Mouse (Mus musculus): Measurements from ENCODE around the gene Gm3685.
"Not testable (repeated sequence)": the region's sequence is repeated elsewhere in the genome, so short reads cannot be mapped to it uniquely, and the experiment has no call there.

Gm3685 gene

GRCm38 (mm10) chr14:7044870-7045269 lies at the start of gene Gm3685:
TSS of gene Gm3685 (minus strand) at chr14:7044970.
- not testable (repeated sequence) for DNase-seq (ENCODE audit: low read depth in 1 of 2, low spot score in 2 of 2)

GRCm38 (mm10) chr14:7026781-7027749 lies 17.7 kb downstream of the Gm3685 start, which contains the start of gene Gm10406:
TSS of gene Gm10406 (minus strand) at chr14:7027449.
- DNase-seq (ENCODE audit: low read depth in 1 of 2, low spot score in 2 of 2): not testable (repeated sequence)

- DNase-seq (ENCODE audit: low read depth in 1 of 2, low spot score in 2 of 2): not testable (repeated sequence)
Observed at GRCm38 (mm10) chr14:7026274-7026673, 18.5 kb downstream of the Gm3685 start.
